Mouse (Mus musculus) brain, embryonic 18.5 days (tissue): Measurements from ENCODE around the gene Ercc6.

Experiments
- DNase-seq: peaks from one replicate; pipeline ENCODE4 v3.0.0-alpha.2; 2012; ENCODE audit warnings: low read depth, low spot score

Gene Ercc6

DNA sequence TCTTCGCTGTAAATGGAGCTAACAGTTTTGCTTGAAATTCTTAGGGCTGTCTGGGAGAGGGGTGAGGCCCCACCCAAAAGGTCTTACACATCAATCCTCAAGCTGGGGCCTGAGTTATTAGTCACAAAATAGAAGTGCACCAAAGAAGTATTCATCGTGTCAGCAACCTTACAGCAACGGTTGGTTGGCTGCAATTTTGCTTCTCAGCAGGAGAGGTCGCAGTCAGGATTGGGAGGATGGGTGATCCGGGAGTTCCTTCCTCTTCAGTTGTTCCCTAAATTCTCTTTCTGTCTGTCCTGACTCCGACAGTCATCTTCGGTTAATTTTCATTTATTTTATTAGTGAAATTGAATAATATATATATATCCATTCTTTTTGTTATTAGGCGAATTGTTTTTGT is 59.2 kb downstream of the Ercc6 start:
- no peak for DNase-seq

DNA sequence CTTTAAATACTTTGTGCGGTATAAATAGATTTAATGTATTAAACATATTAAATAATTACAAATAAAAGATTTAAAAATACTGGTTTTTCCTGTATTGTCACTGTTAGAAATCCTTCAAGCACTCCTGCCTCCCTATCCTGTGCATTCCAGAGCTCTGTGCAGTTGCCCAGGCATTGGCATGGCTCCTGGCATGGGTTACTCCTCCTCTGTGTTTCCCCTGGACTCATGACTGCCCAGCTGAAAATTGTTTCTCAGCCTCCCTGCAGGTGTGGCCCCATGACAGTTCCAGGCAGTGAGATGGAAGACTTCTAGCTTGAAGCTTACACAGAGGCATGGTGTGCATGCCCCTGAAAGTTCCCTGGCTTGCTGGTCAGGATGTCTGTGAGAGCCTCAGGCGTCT is 65.1 kb downstream of the Ercc6 start:
- DNase-seq: no peak

DNA sequence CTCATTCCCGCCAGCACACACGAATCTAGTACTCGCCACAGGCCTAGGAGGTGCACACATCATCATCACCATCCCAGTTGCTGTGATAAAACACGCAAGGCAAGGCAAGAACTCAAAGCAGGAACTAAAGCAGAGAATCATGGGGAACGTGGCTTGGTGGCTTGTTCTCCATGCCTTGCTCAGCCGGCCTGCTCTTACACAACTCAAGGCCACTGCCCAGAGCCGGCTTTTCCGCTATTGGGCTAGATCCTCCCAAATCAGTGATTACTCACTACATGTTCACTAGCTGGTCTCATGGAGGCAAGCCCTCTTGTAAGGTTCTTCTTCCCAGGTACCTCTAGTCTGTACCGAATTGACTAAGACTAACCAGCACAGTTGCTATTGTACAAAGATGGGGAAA is 70.4 kb downstream of the Ercc6 start:
- no peak for DNase-seq

DNA sequence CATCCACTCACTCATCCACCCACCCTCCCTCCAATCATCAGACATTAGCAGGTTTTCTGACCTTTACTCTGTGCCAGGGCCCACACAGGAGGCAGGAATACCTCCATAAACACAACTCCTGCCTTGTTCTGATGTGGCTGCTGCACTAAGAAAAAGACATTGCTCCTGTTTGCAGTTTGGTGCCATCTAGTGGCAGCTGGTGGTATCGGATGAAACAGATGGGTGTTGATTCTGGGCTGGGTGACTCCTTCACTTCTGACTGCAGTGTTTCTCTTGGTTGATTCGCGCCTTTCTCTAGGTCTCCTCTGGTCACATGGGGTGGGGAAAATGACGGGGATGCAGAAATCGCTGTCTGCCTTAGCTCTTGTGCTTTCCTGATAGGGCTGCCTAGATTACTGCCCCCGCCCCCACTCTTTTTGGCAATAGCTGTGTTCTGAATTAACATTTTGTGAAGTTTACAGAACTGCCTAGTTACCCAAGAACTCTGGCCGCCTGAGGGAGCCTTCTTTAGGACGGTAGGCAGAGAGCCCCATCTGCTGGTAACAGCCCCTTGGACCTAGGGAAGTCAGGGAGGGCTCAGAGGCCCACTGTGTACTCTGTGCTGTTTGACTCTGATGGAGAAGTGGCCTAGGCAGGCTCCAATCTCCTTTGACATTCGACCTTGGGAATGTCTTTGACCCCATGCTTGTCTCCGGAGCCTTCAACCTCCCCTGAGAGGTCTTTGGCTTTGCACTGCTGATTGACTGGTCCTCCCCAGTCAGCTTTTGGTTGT is 73.9 kb downstream of the Ercc6 start:
- no peak for DNase-seq

DNA sequence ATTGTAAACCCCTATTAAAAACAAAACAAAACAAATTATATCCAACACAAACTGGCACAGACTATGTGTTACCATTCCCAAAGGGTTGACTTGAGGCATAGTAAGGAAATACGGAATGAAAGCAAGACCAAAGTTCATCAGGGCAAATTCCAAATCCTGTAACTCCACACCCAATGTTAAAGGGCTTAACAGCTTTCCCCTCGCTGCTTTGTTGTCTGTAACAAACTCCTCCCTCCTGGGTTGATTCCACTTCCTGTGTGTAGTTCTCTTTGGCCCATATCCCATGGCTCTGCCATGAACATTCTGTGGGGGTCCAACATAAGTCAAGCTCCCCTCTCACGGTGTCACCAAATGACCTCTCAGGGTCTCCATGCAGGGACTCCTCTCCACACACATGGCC is 77.1 kb downstream of the Ercc6 start:
- DNase-seq: no peak

DNA sequence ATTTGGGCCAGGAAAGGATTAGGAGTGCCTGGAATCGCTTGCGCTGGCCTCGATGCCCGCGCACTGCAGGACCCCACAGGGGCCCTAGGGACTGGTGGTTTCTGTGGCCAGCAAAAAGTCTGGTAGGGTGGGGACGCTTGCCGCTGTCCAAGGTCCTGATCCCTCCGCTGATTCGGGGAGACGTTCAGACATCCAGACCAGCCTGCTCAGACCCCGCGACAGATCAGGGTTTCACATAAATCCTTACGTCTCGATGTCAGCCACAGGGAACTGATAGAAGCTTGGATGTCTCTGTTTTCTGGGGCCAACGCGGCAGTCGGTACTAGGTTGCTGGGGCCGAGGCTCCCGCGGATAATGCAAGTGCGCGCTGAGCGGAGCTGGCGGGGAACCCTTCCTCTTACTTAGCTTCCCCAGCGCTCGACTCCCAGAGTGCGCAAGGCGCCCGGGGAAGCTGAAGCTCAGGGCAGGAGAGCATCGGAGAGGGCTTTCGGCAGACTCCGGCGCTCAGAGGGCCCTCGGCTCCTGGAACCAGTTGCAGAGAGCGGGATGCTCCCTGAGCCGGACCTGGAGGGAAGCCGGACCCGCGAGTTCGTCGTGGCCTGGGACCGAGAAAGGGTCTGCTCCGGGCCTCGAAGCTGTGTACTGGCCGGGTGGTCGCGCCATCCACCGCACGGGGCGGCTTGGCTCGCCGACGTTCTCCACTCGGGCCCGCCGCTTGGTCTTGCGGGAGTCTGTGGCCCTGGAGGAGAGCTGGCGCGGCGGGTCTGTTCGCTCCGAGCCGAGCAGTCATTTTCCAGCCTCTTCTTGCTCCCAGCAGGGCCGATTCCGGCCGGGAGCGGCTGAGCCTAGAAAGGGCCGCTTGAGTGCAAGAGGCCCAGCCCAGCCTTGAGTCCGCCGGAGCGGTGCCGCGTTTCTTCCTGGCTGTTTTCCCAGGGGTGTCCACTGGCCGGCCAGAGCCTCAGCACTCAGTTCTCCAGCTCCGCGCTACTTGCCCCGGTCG is 84.2 kb downstream of the Ercc6 start:
- DNase-seq: no peak

DNA sequence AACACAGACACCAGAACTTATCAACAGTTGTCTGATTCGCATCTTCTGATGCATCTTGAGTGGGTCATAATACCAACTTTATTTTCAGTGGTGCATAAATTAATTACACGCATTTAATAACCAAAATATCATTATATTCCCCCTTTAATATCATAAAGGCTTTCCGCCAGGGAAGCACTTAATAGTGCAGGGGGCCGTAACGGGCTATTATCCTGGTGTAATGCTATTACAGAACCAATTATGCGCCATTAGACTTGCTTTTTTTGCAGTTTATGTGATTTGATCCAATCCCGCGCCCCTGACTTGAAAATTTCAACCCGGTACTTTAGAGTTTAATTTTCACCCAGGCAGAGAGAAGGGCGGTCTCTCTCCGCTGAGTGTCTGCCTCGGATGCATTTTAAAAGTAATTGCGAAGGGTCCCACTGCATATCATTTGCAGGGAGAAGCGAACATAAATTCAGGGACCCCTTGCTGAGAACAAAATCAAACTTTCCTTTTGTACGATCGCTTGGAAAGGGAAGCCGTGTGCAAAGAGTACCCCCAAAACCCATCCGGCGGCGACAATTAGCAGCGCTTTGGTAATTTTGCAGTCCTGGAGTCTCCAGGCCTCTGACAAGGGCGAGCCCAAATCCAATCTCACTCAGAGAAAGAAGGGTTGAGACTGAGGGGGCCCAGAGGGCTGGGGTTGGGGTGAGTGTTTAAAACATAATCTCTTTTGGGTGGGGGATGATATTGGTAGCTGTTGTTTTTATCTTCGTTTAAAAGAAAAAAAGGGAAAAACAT is 85.3 kb downstream of the Ercc6 start:
- DNase-seq: no peak

DNA sequence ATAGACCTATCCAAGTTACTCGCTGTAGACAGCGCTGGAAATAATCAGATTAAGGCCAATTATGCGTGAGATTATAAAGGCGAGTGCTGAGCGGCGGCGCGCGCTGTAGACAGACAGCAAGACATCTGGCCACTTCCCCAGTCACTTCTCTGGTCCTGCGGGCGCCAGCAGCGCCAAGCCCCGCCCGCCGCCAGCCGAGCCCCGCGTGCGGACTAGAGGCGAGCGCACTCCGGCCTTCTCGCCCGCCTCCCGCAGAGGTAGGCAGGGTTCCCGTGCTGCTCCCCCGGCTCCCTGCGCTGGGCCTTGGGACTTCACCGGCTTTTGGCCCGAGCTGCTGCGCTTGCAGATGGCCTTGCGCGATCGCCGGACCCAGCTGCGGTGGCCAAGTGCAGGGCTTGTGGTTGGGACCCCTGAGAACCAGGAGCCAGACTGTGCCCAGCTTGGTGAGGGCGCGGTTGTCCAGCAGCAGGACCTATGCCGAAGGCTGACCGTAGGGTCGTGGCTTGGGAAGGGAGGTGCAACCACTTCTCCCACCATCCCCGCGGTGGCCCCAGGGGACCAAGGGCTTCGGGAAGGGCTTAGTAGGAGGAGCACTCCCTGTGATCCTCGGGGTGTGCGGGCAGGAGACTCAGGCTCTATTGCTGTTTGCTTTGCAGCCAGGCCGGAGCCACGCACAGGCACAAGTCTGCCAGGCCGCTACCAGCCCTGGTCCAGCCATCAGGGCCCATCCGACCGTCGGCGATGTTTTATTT is 86.1 kb downstream of the Ercc6 start, which contains the start of gene Prrxl1:
Prrxl1 (plus strand) TSS at position 118 of the 752 bp plus-strand sequence.
- DNase-seq: no peak

DNA sequence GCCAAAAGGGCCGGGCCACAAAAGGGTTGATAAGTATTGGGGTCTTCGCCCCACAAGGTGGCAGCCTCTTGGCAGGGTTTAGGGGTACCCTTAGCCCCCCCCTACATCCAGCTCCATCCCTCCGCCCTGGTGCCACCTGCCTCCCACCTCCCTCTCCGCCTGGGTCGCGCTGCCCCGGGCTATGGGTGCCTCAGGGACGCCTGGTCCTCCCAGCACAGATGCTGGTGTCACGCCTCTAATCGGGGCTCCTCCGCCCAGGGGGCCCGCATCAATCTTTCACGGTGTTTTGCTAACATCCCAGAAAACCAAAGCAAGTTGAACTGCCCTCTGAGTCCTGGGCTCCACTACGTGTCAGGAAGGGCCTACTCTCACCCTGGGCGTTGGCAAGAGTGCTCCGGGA is 86.8 kb downstream of the Ercc6 start:
- no peak for DNase-seq

DNA sequence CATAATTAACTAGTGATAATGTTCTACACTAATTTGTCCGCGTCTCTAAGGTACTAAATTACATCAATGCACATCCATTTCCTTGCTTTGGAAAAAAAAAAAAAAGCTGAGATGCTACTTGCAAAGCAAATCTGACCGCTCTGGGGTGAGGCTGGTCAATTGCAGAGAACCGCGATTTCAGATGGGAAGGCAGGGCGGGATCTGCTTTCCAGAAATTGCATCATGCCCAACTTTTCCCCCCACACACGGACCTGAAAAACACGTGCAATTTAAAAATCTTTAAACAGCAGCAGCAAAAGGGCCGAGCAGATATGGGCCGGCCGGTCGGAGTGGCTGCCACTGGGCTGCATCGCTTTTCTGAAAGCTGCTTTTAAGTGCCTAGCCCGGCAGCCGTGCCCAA is 92.2 kb downstream of the Ercc6 start:
- no peak for DNase-seq

DNA sequence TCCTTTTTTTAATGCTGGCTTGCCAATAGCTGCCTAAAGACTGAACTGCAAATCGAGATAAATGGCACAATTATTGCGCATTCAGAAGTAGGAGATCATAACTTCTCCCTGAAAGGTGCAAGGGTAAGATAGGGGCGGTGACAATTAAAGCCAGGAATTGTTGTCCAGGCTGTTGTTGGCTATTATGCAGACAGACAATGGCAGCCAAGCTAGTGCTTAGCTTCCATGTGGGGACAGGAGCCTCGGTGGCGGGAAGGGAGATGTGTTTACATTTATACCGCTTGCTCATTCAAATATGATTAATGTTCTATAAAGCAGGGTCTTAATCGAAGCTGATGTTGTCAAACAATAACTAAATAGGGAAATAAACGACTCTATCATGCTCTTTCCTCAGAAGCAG is 93.0 kb downstream of the Ercc6 start:
- no peak for DNase-seq

DNA sequence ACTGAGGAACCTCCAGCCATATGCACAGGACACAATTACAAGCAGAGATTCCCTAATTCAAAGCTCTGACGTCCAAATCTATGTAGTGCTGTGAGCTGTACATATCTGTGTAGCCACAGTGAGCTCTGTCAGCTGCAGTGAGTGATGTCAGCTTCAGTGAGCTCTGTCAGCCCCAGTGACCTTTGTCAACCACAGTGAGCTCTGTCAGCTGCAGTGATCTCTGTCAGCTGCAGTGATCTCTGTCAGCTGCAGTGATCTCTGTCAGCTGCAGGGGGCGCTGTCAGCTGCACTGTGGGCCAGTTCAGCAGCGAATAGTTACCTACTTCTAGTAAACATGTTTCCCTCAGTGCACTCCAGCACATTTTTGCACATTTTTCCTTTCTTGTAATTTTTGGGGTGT is 96.1 kb downstream of the Ercc6 start:
- DNase-seq: no peak

DNA sequence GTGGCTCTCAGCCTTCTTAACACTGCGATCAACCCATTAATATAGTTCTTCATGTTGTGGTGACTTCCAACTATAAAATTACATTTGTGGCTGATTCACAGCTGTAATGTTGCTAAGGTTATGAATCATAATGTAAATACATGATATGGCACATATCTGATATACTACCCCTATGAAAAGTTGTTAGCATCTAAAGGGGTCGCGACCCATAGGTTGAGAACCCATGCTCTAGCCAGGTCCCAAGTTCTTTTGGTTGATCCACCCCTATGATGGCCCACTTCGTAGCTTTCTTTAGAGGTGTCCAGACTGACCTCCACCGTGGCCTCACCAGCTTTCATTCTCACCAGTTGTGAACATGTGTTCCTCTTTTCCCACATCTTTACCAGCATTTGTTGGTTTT is 103.9 kb downstream of the Ercc6 start:
- no peak for DNase-seq

DNA sequence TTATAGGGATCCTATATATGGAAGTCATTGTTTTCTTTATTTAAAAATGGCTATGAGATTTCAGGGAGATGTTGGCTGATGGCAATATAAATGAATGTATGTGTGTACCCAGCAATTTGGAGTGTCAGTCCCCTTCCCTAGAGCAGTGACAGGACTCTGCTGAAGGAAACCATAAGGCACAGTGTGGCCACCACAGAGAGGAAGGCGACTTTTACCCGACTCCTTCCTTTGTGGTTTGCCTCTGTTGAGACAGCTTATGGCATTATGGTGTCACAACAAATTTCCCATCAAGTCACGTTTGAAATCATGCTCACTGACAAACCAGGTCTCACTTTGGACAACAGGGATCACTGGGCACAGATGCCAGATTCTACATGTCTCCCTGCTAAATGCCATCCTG is 110.9 kb downstream of the Ercc6 start:
- DNase-seq: no peak

DNA sequence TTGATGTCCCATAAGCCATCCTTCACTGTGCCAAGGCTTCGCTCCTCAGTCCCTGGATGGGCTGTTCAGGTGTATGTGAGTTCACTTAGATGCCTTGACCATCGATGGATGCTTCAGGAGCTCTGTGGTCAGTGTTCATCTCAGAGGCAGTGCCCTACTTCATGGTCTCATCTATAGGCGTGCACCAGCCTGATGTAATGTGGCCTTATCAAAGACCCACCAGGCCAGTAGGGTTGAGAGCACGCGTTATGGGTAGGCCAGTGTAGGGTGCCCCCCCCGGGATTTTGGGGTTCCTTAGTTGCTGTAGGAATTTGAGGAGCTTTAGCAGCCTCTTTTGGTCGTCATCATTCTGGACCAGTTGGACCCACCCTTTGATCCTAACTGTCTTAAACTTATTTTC is 111.5 kb downstream of the Ercc6 start:
- DNase-seq: no peak

DNA sequence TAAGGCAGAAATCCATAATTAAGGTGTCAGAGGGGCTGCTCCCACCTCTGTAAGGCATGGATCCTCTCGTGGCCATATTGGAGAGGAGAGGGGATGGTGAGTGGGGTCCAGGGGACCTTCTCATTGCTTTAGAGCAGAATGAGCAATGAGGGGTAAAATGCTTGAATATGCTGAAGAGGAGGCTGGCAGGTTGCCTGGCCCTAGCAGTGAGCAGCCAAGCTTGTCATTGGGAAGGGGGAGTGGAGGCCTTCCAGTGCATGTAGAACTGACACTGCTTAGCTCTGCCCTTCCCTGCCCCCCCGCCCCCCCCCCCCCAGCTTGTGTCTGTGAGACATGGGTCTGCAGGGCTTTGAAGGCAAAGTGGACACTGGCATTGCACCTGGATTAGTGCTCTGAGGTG is 114.0 kb downstream of the Ercc6 start:
- DNase-seq: no peak

DNA sequence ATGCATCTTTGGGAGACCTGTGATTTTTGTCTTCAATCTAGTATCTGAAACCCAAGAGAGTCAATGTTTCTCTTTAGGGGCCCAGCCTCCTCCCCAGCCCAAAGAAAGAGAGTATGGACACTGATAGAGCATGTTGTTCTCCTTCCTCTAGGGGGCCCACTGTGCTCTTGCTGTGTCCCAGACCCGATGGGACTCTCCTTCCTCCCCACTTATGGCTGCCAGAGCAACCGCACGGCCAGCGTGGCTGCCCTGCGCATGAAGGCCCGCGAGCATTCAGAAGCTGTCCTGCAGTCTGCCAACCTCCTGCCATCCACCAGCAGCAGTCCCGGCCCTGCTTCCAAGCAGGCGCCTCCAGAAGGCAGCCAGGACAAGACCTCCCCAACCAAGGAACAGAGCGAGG is 115.3 kb downstream of the Ercc6 start:
- DNase-seq: no peak
